Mouse (Mus musculus): ENCODE measurements around the gene Rnf224. TPM values are rescaled to one million over a fixed set of nuclear protein-coding genes. Genes with fewer than 3 reads are reported as not detected.
"Not testable (repeated sequence)": the region's sequence is repeated elsewhere in the genome, so short reads cannot be mapped to it uniquely, and the experiment has no call there.

Rnf224 gene
- polyA plus RNA-seq, 1 experiment from 2014 or later: 0.69 TPM

DNA sequence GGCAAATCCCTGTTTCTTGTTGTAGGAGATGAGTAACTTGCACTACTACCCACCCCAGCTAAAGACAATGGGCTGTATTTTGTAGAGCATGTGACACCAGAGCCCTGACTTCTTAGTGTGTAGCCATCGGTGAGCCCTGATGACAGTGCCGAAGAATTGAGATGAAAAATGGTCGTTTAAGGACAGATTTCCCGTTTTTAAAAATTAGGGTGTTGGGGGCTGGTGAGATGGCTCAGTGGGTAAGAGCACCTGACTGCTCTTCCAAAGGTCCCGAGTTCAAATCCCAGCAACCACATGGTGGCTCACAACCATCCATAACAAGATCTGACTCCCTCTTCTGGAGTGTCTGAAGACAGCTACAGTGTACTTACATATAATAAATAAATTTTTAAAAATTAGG is 20.7 kb upstream of the Rnf224 start:
- H3K9me3 ChIP-seq (ENCODE audit: low read length); H3K4me2 ChIP-seq (replicated peaks; ENCODE audit: low read depth, low read length); H3K27ac ChIP-seq (ENCODE audit: low read length): not testable (repeated sequence)

DNA sequence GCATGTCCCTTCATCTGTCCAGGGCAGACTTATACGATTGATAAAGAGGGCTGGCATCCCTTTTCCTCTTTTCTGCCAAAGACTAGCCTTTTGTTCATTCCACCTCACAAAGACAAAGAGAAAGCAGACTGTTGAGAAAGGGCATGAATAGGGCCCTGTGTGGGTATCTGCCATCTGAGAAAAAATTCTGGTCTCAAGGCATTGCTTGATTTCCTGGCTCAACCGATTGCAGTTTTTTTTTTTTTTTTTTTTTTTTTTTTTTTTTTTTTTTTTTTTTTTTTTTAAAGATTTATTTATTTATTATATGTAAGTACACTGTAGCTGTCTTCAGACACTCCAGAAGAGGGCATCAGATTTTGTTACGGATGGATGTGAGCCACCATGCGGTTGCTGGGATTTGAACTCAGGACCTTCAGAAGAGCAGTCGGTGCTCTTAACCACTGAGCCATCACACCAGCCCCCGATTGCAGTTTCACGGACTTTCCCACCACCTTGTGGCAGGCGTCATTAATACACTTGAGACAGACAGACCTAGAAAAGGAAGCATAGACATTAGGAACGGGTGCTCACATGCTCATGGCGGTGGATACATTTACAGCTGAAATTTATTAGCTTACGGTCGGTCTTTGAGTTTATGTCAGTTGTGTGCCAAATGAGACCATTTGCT is 20.0 kb upstream of the Rnf224 start:
- H3K4me3 ChIP-seq (ENCODE audit: low read length): peak overlapping the region; percentile 98
- H3K9ac ChIP-seq (replicated peaks; ENCODE audit: low read length): peak overlapping the region; percentile 93
- not testable (repeated sequence) for H3K9me3 ChIP-seq (ENCODE audit: low read length); ATAC-seq (ENCODE audit: low FRiP score, low TSS enrichment); H3K36me3 ChIP-seq (ENCODE audit: insufficient read depth, low read length); H3K27ac ChIP-seq (ENCODE audit: low read length); H3K27me3 ChIP-seq (ENCODE audit: insufficient read depth, low read length)
- peak overlapping the region; percentile 99 for H3K4me2 ChIP-seq (replicated peaks; ENCODE audit: low read depth, low read length)
- H3K4me1 ChIP-seq (ENCODE audit: insufficient read depth, low read length): peaks cover 17% of the 10 kb centered on the region
- 53% methylated on average over 10 of the region's 12 CpGs for WGBS

More for the DNA sequence above, 20.7 kb upstream of the Rnf224 start:
- H3K36me3 ChIP-seq (ENCODE audit: insufficient read depth, low read length); ATAC-seq (ENCODE audit: low FRiP score, low TSS enrichment); H3K9ac ChIP-seq (replicated peaks; ENCODE audit: low read length); H3K4me3 ChIP-seq (ENCODE audit: low read length); H3K27me3 ChIP-seq (ENCODE audit: insufficient read depth, low read length): not testable (repeated sequence)
- WGBS: 90% methylated on average over 5 of the region's 5 CpGs
- peaks cover 17% of the 10 kb centered on the region for H3K4me1 ChIP-seq (ENCODE audit: insufficient read depth, low read length)

DNA sequence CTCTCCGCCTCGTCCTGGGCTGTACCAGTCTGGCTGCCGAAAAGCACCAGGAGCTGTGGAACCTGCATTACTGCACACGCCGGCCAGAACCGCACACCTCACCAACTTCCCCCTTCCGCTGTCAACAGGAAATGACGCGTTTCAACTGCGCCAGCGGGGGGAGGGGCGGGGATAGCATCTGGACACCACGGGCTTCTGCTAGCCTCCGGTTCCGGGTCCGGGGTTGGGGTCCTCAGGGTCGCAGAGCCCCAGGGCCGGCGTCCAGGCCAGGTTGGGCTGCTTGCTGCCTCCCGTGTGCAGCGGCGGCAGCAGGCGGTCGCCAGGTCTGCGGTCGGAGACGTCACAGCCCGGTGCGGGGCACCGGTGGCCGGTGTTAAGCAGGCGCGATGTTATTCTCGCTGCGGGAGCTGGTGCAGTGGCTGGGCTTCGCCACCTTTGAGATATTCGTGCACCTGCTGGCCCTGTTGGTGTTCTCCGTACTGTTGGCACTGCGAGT is 18.7 kb upstream of the Rnf224 start, which contains the start of gene Tmem203:
TSS of gene Tmem203 (plus strand) at position 156 of the 496 bp plus-strand sequence.
- Histone ChIP-seq H3K4me2 (replicated peaks; ENCODE audit: low read depth, low read length) (peak within 1 kb of the TSS; percentile 99), H3K4me1 (ENCODE audit: insufficient read depth, low read length) (peaks cover 17% of the 10 kb centered on the region), H3K36me3 (ENCODE audit: insufficient read depth, low read length) (peaks cover 18% of the 10 kb centered on the region), H3K27me3 (ENCODE audit: insufficient read depth, low read length) (no peaks in the 10 kb centered on the region), H3K27ac (ENCODE audit: low read length) (peak within 1 kb of the TSS; percentile 76), H3K9ac (replicated peaks; ENCODE audit: low read length) (peak within 1 kb of the TSS; percentile 93), H3K4me3 (ENCODE audit: low read length) (peak within 1 kb of the TSS; percentile 98), H3K9me3 (ENCODE audit: low read length) (no peaks in the 10 kb centered on the region)
- 0% methylated on average over 39 of the region's 39 CpGs for WGBS
- peak; percentile 89 for ATAC-seq (ENCODE audit: low FRiP score, low TSS enrichment)

DNA sequence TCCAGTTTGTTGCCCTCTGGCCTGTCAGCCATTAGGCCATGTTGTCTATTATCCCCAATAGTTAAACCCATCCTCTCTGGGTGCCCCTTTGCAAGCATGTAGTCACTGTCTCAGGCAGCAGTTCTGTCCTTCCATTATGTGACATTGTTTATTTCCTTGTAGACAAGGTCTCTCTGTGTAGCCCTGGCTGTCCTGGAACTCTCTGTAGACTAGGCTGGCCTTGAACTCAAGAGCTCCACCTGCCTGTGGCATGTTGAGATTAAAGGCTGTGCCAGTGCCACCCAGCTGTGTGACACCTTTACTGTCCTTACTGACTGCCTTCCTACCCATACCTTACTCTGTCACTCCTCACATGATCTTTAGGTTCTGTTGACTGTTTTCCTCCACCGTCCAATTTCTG is 15.7 kb upstream of the Rnf224 start:
- ATAC-seq (ENCODE audit: low FRiP score, low TSS enrichment): no peak
- 82% methylated on average over 1 of the region's 1 CpGs for WGBS
- no peaks in the 10 kb centered on the region for H3K9me3 ChIP-seq (ENCODE audit: low read length)
- peaks cover 41% of the 10 kb centered on the region for H3K36me3 ChIP-seq (ENCODE audit: insufficient read depth, low read length)
- H3K27ac ChIP-seq (ENCODE audit: low read length): no peak overlapping the region
- peaks cover 17% of the 10 kb centered on the region for H3K4me1 ChIP-seq (ENCODE audit: insufficient read depth, low read length)
- no peak overlapping the region for H3K9ac ChIP-seq (replicated peaks; ENCODE audit: low read length)
- H3K4me2 ChIP-seq (replicated peaks; ENCODE audit: low read depth, low read length): no peak overlapping the region
- H3K4me3 ChIP-seq (ENCODE audit: low read length): no peak overlapping the region
- no peaks in the 10 kb centered on the region for H3K27me3 ChIP-seq (ENCODE audit: insufficient read depth, low read length)

DNA sequence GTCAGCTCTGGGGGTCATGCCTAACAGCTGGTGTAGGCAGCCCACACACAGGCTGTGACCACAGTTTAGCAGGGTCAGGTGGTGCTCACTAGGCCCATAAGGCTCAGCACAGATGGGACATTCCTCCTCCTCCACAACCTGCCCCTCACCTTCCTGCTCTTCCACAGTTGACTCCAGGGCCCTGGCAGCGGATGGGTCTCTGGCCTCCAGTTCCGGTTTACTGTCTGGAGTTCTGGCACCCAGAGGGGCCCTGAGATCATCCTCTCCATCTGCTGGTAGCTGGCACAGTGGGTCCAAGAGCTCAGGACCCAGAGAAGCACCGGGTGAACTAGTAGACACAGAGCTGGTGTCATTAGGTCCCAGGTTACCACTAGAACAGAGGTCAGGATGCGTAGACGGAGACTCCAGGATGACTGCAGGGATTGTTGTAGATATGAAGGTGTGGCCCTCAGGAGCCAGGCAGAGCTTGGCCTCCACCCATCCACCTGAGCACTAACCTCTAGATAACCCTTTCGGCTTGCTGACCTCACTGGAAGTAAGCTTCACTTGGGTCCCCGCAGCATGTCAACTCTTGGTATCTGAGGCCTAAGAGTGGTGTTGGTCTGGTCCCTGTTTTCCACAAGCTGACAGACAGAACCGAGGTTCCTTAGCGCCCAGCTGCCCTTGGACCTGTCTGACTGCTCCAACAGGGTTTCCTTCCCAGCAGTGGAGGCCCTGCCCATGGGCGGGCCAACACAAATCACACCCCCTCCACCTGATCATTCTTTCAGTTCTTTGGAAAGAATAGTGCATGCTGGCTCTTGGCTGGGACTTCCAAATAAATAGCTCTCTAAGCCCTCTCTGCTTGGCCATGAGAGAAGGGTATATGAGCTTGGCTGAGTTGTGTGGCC is 9.8 kb upstream of the Rnf224 start, which contains the start of gene AL732309.1:
TSS of gene AL732309.1 (minus strand) at position 681 of the 890 bp plus-strand sequence.
- Histone ChIP-seq H3K36me3 (ENCODE audit: insufficient read depth, low read length) (peaks cover 38% of the 10 kb centered on the region), H3K4me3 (ENCODE audit: low read length) (no peak within 1 kb of the TSS), H3K27ac (ENCODE audit: low read length) (no peak within 1 kb of the TSS), H3K27me3 (ENCODE audit: insufficient read depth, low read length) (peaks cover 17% of the 10 kb centered on the region), H3K4me1 (ENCODE audit: insufficient read depth, low read length) (peaks cover 15% of the 10 kb centered on the region), H3K9me3 (ENCODE audit: low read length) (no peaks in the 10 kb centered on the region), H3K9ac (replicated peaks; ENCODE audit: low read length) (no peak within 1 kb of the TSS), H3K4me2 (replicated peaks; ENCODE audit: low read depth, low read length) (no peak within 1 kb of the TSS)
- no peak for ATAC-seq (ENCODE audit: low FRiP score, low TSS enrichment)
- 82% methylated on average over 10 of the region's 10 CpGs for WGBS

DNA sequence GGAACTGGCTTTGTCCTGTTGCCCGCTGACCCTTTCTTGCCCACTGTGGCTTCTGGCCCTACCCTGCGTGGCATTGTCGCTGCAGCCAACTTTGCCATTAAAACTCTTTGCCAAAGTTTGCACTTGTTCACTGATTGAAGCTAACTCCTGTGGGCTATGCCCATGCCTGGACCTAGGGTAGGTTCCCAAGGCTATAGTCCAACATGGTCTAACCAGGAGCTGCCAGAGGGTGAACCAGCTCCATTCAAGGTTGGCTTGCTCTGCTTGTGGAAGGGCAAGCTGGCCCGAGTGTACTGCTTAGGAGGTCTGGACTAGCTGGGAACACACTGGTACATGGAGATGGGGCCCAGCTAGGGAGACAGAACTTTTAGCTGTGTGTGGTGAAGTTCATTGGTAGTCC is 7.6 kb upstream of the Rnf224 start:
- ATAC-seq (ENCODE audit: low FRiP score, low TSS enrichment): no peak
- Histone ChIP-seq H3K27me3 (ENCODE audit: insufficient read depth, low read length) (peaks cover 20% of the 10 kb centered on the region), H3K36me3 (ENCODE audit: insufficient read depth, low read length) (peaks cover 19% of the 10 kb centered on the region), H3K4me3 (ENCODE audit: low read length) (no peak overlapping the region), H3K9me3 (ENCODE audit: low read length) (no peaks in the 10 kb centered on the region), H3K4me2 (replicated peaks; ENCODE audit: low read depth, low read length) (no peak overlapping the region), H3K9ac (replicated peaks; ENCODE audit: low read length) (no peak overlapping the region), H3K27ac (ENCODE audit: low read length) (no peak overlapping the region), H3K4me1 (ENCODE audit: insufficient read depth, low read length) (peaks cover 26% of the 10 kb centered on the region)
- 87% methylated on average over 4 of the region's 4 CpGs for WGBS

DNA sequence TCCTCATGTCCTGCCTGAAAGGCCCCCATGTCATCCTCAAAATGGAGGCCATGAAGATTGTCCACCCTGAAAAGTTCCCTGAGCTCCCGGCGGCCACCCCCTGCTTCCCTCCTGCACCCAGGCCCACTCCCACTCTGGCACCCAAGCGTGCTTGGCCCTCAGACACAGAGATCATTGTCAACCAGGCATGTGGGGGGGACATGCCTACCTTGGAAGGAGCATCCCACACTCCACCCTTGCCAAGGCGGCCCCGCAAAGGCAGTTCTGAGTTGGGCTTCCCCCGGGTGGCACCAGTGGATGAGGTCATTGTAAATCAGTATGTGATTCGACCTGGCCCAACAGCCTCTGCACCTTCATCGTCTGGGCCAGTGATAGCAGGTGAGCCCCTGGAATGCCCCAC is 6.8 kb upstream of the Rnf224 start:
- no peak overlapping the region for H3K4me2 ChIP-seq (replicated peaks; ENCODE audit: low read depth, low read length)
- H3K9me3 ChIP-seq (ENCODE audit: low read length): no peaks in the 10 kb centered on the region
- peaks cover 26% of the 10 kb centered on the region for H3K4me1 ChIP-seq (ENCODE audit: insufficient read depth, low read length)
- H3K36me3 ChIP-seq (ENCODE audit: insufficient read depth, low read length): peaks cover 13% of the 10 kb centered on the region
- peaks cover 20% of the 10 kb centered on the region for H3K27me3 ChIP-seq (ENCODE audit: insufficient read depth, low read length)
- 82% methylated on average over 8 of the region's 8 CpGs for WGBS
- H3K4me3 ChIP-seq (ENCODE audit: low read length): no peak overlapping the region
- no peak overlapping the region for H3K27ac ChIP-seq (ENCODE audit: low read length)
- no peak overlapping the region for H3K9ac ChIP-seq (replicated peaks; ENCODE audit: low read length)
- no peak for ATAC-seq (ENCODE audit: low FRiP score, low TSS enrichment)

DNA sequence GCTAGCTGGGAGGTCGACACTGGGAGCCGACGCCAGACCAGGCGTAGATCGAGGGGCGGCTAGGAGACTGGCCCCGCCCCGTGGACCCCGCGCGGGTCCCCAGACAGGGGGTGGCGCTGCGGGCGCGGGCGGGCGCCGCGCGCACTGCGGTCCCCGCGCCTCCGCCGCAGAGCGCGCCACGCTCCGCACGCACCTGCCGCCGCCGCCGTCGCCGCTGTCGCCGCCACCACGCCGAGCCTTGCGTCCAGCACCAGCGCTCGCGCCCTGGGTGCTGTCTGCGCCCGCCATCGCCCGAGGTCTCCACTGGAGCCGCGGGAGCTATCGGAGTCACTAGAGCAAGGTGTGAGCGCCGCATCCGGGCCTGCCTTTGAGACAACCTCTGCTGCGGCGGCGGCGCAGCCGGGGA is 5.5 kb upstream of the Rnf224 start, which contains the start of the genes Rnf208 and Cysrt1:
TSS of gene Rnf208 (plus strand) at position 155 of the 406 bp plus-strand sequence.
TSS of gene Cysrt1 (minus strand) at position 352 of the 406 bp plus-strand sequence.
- peak within 1 kb of the TSS; percentile 56; the same call in 1 of the 2 replicates for H3K27ac ChIP-seq (ENCODE audit: low read length)
- H3K4me1 ChIP-seq (ENCODE audit: insufficient read depth, low read length): peaks cover 26% of the 10 kb centered on the region
- H3K9ac ChIP-seq (replicated peaks; ENCODE audit: low read length): peak within 1 kb of the TSS; percentile 78
- H3K4me3 ChIP-seq (ENCODE audit: low read length): peak within 1 kb of the TSS; percentile 63
- peak within 1 kb of the TSS; percentile 97 for H3K4me2 ChIP-seq (replicated peaks; ENCODE audit: low read depth, low read length)
- H3K36me3 ChIP-seq (ENCODE audit: insufficient read depth, low read length): 0 out of 2 replicates have a peak, but pooled peaks cover 6% of the 10 kb centered on the region
- WGBS: 0% methylated on average over 56 of the region's 59 CpGs
- H3K9me3 ChIP-seq (ENCODE audit: low read length): no peaks in the 10 kb centered on the region
- H3K27me3 ChIP-seq (ENCODE audit: insufficient read depth, low read length): peaks cover 20% of the 10 kb centered on the region
- ATAC-seq (ENCODE audit: low FRiP score, low TSS enrichment): no peak

DNA sequence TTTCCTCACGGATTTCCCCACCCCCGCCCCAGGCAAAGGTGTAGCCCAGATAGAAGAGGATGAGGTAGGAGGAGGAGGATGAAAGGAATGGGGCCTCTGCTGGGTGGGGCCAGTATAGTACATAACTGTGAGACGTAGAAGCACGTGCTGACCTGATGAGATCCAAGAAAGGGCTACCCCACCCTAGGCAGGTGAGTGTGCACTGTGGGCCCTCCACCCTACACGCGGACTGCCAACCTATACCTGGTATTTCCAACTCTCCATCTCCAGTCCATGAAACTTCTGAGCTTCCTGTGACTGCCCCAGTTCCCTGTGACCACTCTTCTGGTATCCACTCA is 4.8 kb upstream of the Rnf224 start:
- H3K27ac ChIP-seq (ENCODE audit: low read length): 0 out of 2 replicates have a peak overlapping the region, but pooled peaks have one; percentile 56

More for the DNA sequence above, 4.8 kb upstream of the Rnf224 start:
- Histone ChIP-seq H3K36me3 (ENCODE audit: insufficient read depth, low read length) (0 out of 2 replicates have a peak, but pooled peaks cover 3% of the 10 kb centered on the region), H3K4me1 (ENCODE audit: insufficient read depth, low read length) (peaks cover 26% of the 10 kb centered on the region), H3K9ac (replicated peaks; ENCODE audit: low read length) (peak overlapping the region; percentile 78; the same call in 1 of the 2 replicates), H3K4me3 (ENCODE audit: low read length) (peak overlapping the region; percentile 63), H3K27me3 (ENCODE audit: insufficient read depth, low read length) (peaks cover 20% of the 10 kb centered on the region), H3K9me3 (ENCODE audit: low read length) (no peaks in the 10 kb centered on the region), H3K4me2 (replicated peaks; ENCODE audit: low read depth, low read length) (peak overlapping the region; percentile 97)
- 12% methylated on average over 6 of the region's 6 CpGs for WGBS
- ATAC-seq (ENCODE audit: low FRiP score, low TSS enrichment): no peak

All from kidney, embryonic 16.5 days (tissue).